Mouse (Mus musculus): ENCODE results near the gene Tprg. TPM values are rescaled to one million over a fixed set of nuclear protein-coding genes. Genes with fewer than 3 reads are reported as not detected.

Tprg gene
- polyA plus RNA-seq, 1 experiment from 2014 or later, result 0.21 TPM

DNA sequence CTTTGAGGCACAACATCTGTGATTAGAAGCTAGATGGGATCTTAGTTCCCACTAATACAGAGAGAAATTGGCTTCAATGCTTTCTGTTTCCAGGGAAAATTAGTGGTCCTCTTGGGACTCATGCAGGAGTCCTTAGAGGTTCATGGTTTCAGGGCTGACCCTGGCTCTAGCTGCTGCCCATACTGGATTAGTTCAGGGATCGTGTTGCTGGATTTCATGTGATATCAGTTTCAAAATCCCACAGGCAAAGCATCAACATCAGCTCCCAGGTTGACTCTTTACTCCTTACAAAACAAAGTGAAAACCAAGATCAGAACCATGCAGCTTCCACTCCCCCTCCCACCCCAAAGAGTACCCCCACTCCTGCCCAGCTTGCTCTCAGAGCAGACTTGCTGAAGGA, 127.3 kb downstream of the Tprg start:
- H3K9me3 ChIP-seq (ENCODE audit: control insufficient read depth, low read length), result no peaks in the 10 kb centered on the region
- no peak overlapping the region for H3K4me2 ChIP-seq (ENCODE audit: low read depth, low read length)
- no peaks in the 10 kb centered on the region for H3K36me3 ChIP-seq (ENCODE audit: control insufficient read depth, insufficient read depth, low read length)
- no peaks in the 10 kb centered on the region for H3K27me3 ChIP-seq (replicated peaks; ENCODE audit: control insufficient read depth, insufficient read depth, low read length)
- H3K9ac ChIP-seq (ENCODE audit: low read depth, low read length), result no peak overlapping the region
- ATAC-seq, result no peak
- H3K4me1 ChIP-seq (ENCODE audit: control insufficient read depth, insufficient read depth, low read length), result 0 out of 2 replicates have a peak, but pooled peaks cover 6% of the 10 kb centered on the region
- 79% methylated on average over 1 of the region's 1 CpGs for WGBS
- no peak overlapping the region for H3K27ac ChIP-seq (ENCODE audit: low read length)
- no peak overlapping the region for H3K4me3 ChIP-seq (ENCODE audit: low read length)

DNA sequence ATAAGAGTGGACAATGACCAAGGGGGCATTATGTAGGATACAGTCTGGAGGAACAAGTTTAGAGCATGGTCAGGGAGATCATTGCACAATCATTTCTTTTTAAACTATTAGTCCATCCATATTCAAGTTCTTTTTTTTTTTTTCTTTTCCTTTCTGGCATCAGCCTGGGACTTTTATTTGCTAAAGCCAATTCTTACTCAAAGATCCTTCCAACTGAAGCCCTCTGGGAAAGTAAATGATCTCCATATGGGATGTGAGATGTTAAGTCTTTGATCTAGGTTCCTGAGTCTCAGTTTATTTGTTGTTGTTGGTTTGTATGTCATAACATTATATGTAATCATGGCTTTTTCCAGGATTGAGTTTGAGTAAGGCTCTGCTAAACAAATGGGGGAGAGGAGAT, 128.6 kb downstream of the Tprg start:
- Histone ChIP-seq H3K4me2 (ENCODE audit: low read depth, low read length) (no peak overlapping the region), H3K4me3 (ENCODE audit: low read length) (no peak overlapping the region), H3K4me1 (ENCODE audit: control insufficient read depth, insufficient read depth, low read length) (0 out of 2 replicates have a peak, but pooled peaks cover 6% of the 10 kb centered on the region), H3K27me3 (replicated peaks; ENCODE audit: control insufficient read depth, insufficient read depth, low read length) (no peaks in the 10 kb centered on the region), H3K9ac (ENCODE audit: low read depth, low read length) (no peak overlapping the region), H3K9me3 (ENCODE audit: control insufficient read depth, low read length) (no peaks in the 10 kb centered on the region), H3K27ac (ENCODE audit: low read length) (no peak overlapping the region), H3K36me3 (ENCODE audit: control insufficient read depth, insufficient read depth, low read length) (no peaks in the 10 kb centered on the region)
- no peak for ATAC-seq

DNA sequence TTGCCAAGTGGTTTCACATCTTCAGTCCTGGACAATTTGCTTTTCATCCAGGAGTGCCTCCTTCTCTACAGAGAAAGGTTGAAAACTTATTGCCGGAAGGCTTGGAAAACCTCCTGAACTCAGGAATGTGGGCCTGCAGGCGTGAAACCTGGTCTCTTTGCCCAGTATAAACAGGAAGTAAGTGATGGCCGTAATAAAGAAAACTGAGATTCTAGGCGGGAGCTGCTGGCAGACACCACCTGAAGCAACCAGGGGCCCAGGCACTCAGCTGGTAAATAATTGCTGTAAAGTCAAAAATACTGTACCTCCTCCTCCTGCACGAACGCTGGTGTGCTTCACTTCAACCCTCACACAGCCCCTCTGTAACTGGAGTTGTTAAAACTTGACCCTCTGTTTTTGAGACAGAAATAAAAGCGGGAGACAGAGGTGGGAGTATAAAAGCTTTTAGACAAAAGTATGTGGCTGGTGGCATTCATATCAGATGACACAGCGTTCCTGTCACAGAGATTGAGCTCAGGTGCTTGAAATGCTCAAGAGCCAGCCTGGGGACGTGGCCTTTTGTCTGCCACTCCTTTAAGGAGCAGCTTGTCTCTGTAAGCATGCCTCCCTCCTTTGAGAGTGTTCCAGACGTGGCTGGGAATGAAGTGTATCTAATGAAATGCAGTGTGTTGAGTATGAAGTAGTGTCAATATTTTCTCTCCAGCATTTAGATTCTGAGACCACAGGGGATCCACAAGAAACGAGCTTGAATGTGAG, 131.4 kb downstream of the Tprg start:
- WGBS, result 25% methylated on average over 11 of the region's 11 CpGs
- Histone ChIP-seq H3K4me3 (ENCODE audit: low read length) (no peak overlapping the region), H3K9ac (ENCODE audit: low read depth, low read length) (no peak overlapping the region), H3K36me3 (ENCODE audit: control insufficient read depth, insufficient read depth, low read length) (no peaks in the 10 kb centered on the region), H3K27ac (ENCODE audit: low read length) (no peak overlapping the region), H3K9me3 (ENCODE audit: control insufficient read depth, low read length) (no peaks in the 10 kb centered on the region), H3K4me1 (ENCODE audit: control insufficient read depth, insufficient read depth, low read length) (0 out of 2 replicates have a peak, but pooled peaks cover 6% of the 10 kb centered on the region), H3K27me3 (replicated peaks; ENCODE audit: control insufficient read depth, insufficient read depth, low read length) (no peaks in the 10 kb centered on the region), H3K4me2 (ENCODE audit: low read depth, low read length) (no peak overlapping the region)
- ATAC-seq, result peak; percentile 36; the same call in 1 of the 2 replicates

DNA sequence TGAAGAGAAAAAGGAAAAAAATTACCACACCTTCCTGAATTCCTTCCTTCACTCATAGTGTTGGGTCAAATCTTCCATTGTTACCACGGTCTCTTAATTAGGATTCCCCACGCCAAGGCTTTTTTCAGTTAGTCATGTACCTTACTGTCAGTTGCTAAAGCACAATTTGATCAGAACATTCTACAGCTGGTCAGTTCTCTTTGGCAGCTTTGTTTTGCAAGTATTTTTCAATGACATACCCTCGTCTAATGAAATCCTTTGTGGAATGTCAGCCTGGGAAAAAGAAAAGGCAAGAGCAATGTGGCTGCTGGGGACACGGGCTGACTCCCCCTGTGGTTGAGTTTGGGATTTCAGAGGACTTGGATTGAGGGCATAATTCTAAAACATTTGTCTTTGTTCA, 136.4 kb downstream of the Tprg start:
- Histone ChIP-seq H3K4me1 (ENCODE audit: control insufficient read depth, insufficient read depth, low read length) (0 out of 2 replicates have a peak, but pooled peaks cover 3% of the 10 kb centered on the region), H3K4me2 (ENCODE audit: low read depth, low read length) (no peak overlapping the region), H3K9me3 (ENCODE audit: control insufficient read depth, low read length) (no peaks in the 10 kb centered on the region), H3K36me3 (ENCODE audit: control insufficient read depth, insufficient read depth, low read length) (no peaks in the 10 kb centered on the region), H3K9ac (ENCODE audit: low read depth, low read length) (no peak overlapping the region), H3K27ac (ENCODE audit: low read length) (no peak overlapping the region), H3K27me3 (replicated peaks; ENCODE audit: control insufficient read depth, insufficient read depth, low read length) (no peaks in the 10 kb centered on the region), H3K4me3 (ENCODE audit: low read length) (no peak overlapping the region)
- no peak for ATAC-seq
- WGBS, result 73% methylated on average over 4 of the region's 4 CpGs

DNA sequence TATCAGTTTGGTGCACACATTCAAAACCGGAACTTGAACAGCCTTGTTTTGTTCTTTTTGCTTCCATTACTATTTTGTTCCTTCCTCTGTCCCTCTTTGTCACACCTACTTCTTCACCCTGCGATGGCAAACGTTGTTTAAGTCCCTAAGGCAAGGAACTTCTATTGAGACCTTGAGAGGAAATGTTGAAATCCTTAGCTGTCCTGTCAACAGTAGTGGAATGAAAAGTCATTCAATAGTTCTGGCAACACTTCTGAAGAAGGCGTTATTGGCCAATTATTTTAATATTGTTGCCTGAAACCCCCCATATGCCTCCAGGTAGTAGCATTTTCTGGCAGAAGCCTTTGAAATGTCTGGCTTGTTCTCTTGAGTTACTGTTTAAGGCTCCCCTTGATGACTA, 137.4 kb downstream of the Tprg start:
- Histone ChIP-seq H3K4me3 (ENCODE audit: low read length) (no peak overlapping the region), H3K27me3 (replicated peaks; ENCODE audit: control insufficient read depth, insufficient read depth, low read length) (no peaks in the 10 kb centered on the region), H3K4me1 (ENCODE audit: control insufficient read depth, insufficient read depth, low read length) (no peaks in the 10 kb centered on the region), H3K36me3 (ENCODE audit: control insufficient read depth, insufficient read depth, low read length) (no peaks in the 10 kb centered on the region), H3K9ac (ENCODE audit: low read depth, low read length) (no peak overlapping the region), H3K4me2 (ENCODE audit: low read depth, low read length) (no peak overlapping the region), H3K9me3 (ENCODE audit: control insufficient read depth, low read length) (no peaks in the 10 kb centered on the region), H3K27ac (ENCODE audit: low read length) (no peak overlapping the region)
- WGBS, result 86% methylated on average over 4 of the region's 4 CpGs
- no peak for ATAC-seq

DNA sequence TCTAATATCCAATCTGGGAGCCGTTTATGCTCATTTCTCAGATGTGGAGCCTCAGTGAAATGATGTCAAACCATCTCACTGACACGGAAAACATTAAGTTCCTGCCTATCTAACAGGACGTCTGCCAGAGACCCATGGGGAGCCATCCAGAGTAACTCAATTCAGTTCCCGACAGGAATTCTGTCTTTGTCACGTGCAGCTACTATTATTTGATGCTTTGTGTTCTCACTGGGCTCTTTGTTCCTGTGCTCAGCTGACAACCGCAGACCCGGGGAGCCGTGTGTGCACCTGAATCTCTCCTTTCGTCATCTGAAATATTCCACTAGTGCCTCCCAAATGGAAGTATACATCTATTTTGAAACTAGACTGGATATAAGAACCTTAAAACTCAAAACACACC, 138.3 kb downstream of the Tprg start:
- WGBS, result 79% methylated on average over 9 of the region's 9 CpGs
- H3K4me3 ChIP-seq (ENCODE audit: low read length), result no peak overlapping the region
- no peak overlapping the region for H3K27ac ChIP-seq (ENCODE audit: low read length)

DNA sequence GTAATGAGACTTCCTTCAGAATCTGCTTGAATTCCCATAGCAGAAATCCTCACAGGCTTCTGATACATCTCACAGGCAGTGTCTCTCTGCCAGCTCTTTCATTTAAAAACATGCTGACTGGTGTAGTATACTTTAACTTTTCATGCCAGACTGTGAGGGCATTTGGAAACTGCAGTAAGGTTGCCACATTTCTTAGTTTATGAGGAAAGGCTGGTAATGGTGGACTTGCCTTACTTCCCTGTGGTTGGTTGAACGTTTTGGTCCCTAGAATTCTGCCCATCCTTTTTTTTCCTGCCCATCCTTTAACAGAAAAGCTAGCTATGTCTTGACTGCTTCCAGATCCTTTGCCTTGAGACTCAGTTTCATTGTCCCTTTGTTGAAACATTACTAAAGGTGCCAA, 138.8 kb downstream of the Tprg start:
- no peak for ATAC-seq
- Histone ChIP-seq H3K4me1 (ENCODE audit: control insufficient read depth, insufficient read depth, low read length) (no peaks in the 10 kb centered on the region), H3K9ac (ENCODE audit: low read depth, low read length) (no peak overlapping the region), H3K4me2 (ENCODE audit: low read depth, low read length) (no peak overlapping the region), H3K9me3 (ENCODE audit: control insufficient read depth, low read length) (no peaks in the 10 kb centered on the region), H3K27me3 (replicated peaks; ENCODE audit: control insufficient read depth, insufficient read depth, low read length) (no peaks in the 10 kb centered on the region), H3K4me3 (ENCODE audit: low read length) (no peak overlapping the region), H3K36me3 (ENCODE audit: control insufficient read depth, insufficient read depth, low read length) (no peaks in the 10 kb centered on the region), H3K27ac (ENCODE audit: low read length) (no peak overlapping the region)
- WGBS, result 68% methylated on average over 1 of the region's 1 CpGs

More for the DNA sequence above, 138.3 kb downstream of the Tprg start:
- ATAC-seq, result no peak
- Histone ChIP-seq H3K4me1 (ENCODE audit: control insufficient read depth, insufficient read depth, low read length) (no peaks in the 10 kb centered on the region), H3K27me3 (replicated peaks; ENCODE audit: control insufficient read depth, insufficient read depth, low read length) (no peaks in the 10 kb centered on the region), H3K9me3 (ENCODE audit: control insufficient read depth, low read length) (no peaks in the 10 kb centered on the region), H3K9ac (ENCODE audit: low read depth, low read length) (no peak overlapping the region), H3K36me3 (ENCODE audit: control insufficient read depth, insufficient read depth, low read length) (no peaks in the 10 kb centered on the region), H3K4me2 (ENCODE audit: low read depth, low read length) (no peak overlapping the region)

DNA sequence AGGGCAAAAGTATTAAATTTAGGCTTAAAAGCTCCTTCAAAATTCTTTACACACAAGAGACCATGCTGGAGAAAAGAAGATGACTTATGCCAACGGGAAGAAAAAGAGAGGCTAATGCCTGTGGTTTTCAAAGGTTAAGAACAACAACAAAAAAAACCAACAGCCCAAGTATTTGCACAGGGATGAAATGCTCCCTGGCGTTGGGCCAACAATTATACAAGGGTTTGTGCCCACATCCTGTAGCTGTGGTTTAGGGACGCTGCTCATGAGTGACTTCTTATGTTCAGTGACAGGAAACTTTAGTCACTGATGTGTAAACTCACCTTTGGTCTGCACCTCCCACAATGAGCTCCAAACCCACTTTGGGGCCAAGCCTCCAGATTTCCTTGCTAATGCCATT, 139.6 kb downstream of the Tprg start:
- Histone ChIP-seq H3K4me2 (ENCODE audit: low read depth, low read length) (no peak overlapping the region), H3K9me3 (ENCODE audit: control insufficient read depth, low read length) (no peaks in the 10 kb centered on the region), H3K4me3 (ENCODE audit: low read length) (no peak overlapping the region), H3K27ac (ENCODE audit: low read length) (no peak overlapping the region), H3K27me3 (replicated peaks; ENCODE audit: control insufficient read depth, insufficient read depth, low read length) (no peaks in the 10 kb centered on the region), H3K36me3 (ENCODE audit: control insufficient read depth, insufficient read depth, low read length) (no peaks in the 10 kb centered on the region), H3K9ac (ENCODE audit: low read depth, low read length) (no peak overlapping the region), H3K4me1 (ENCODE audit: control insufficient read depth, insufficient read depth, low read length) (no peaks in the 10 kb centered on the region)
- peak; percentile 55; the same call in 1 of the 2 replicates for ATAC-seq
- 42% methylated on average over 3 of the region's 3 CpGs for WGBS

DNA sequence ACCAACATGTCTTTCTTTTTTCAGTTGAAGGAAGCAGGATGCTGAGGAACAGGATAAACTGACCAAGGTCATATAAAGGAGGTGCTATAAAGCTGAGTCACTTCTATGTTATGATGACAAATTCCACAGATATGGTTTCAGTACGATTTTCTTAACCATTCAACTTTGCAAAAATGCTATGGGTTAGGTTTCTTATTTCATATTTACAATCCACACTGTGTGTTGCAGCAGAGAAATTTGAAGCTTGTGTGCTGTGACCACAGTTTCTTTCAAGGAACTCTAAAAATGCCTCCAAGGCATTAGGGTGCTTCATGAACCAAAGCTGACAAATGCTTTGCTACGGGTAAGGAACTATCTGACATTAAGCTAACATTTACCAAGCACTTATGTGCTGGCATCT, 153.4 kb downstream of the Tprg start:
- no peak for ATAC-seq
- H3K4me2 ChIP-seq (ENCODE audit: low read depth, low read length), result no peak overlapping the region
- no peaks in the 10 kb centered on the region for H3K27me3 ChIP-seq (replicated peaks; ENCODE audit: control insufficient read depth, insufficient read depth, low read length)
- no peaks in the 10 kb centered on the region for H3K9me3 ChIP-seq (ENCODE audit: control insufficient read depth, low read length)
- H3K9ac ChIP-seq (ENCODE audit: low read depth, low read length), result no peak overlapping the region
- WGBS, result 39% methylated on average over 2 of the region's 2 CpGs
- no peaks in the 10 kb centered on the region for H3K36me3 ChIP-seq (ENCODE audit: control insufficient read depth, insufficient read depth, low read length)
- H3K27ac ChIP-seq (ENCODE audit: low read length), result no peak overlapping the region
- H3K4me3 ChIP-seq (ENCODE audit: low read length), result no peak overlapping the region
- no peaks in the 10 kb centered on the region for H3K4me1 ChIP-seq (ENCODE audit: control insufficient read depth, insufficient read depth, low read length)

DNA sequence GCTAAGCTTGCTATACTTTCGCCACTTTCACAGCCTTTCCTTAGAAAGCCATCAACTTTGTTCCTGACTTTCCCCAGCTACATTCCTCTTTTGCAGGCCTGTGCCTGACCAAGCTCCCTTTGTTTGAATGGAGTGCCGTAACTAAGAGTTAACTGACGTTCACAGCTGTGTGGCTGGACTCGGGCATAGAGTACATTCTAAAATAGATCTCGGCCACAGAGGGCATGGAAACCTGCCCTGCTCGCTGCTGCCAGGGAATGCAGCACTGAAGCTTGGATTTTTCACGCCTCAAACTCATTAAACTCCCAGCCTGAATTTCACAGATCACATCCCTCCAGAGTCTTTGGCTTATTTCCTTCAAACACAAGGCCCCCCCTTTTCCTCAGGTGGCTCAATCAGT, 159.0 kb downstream of the Tprg start:
- H3K27ac ChIP-seq (ENCODE audit: low read length), result no peak overlapping the region
- H3K9ac ChIP-seq (ENCODE audit: low read depth, low read length), result no peak overlapping the region
- ATAC-seq, result no peak
- H3K4me2 ChIP-seq (ENCODE audit: low read depth, low read length), result no peak overlapping the region
- H3K27me3 ChIP-seq (replicated peaks; ENCODE audit: control insufficient read depth, insufficient read depth, low read length), result no peaks in the 10 kb centered on the region
- H3K9me3 ChIP-seq (ENCODE audit: control insufficient read depth, low read length), result no peaks in the 10 kb centered on the region
- WGBS, result 66% methylated on average over 7 of the region's 7 CpGs
- no peaks in the 10 kb centered on the region for H3K4me1 ChIP-seq (ENCODE audit: control insufficient read depth, insufficient read depth, low read length)
- H3K36me3 ChIP-seq (ENCODE audit: control insufficient read depth, insufficient read depth, low read length), result no peaks in the 10 kb centered on the region
- no peak overlapping the region for H3K4me3 ChIP-seq (ENCODE audit: low read length)

Measured in intestine, embryonic 16.5 days (tissue).